Mouse (Mus musculus): ENCODE results near the gene Kcnq5. TPM values are rescaled to one million over a fixed set of nuclear protein-coding genes. Genes with fewer than 3 reads are reported as not detected.

Gene Kcnq5
- polyA plus RNA-seq, 1 experiment from 2014 or later: 5.3 TPM

- Histone ChIP-seq H3K9ac (ENCODE audit: low read depth, low read length) (no peak overlapping the region), H3K27me3 (ENCODE audit: control insufficient read depth, insufficient read depth, low read length) (no peaks in the 10 kb centered on the region), H3K27ac (ENCODE audit: low read depth, low read length) (no peak overlapping the region), H3K4me2 (no peak overlapping the region), H3K4me3 (ENCODE audit: low read depth, low read length) (no peak overlapping the region), H3K4me1 (ENCODE audit: control insufficient read depth, insufficient read depth, low read length) (no peaks in the 10 kb centered on the region), H3K36me3 (ENCODE audit: control insufficient read depth, insufficient read depth, low read length) (no peaks in the 10 kb centered on the region), H3K9me3 (replicated peaks; ENCODE audit: control insufficient read depth, low read length) (no peaks in the 10 kb centered on the region)
- WGBS (ENCODE audit: insufficient replicate concordance): 81% methylated on average over 4 of the region's 4 CpGs
- ATAC-seq (replicated peaks; ENCODE audit: insufficient number of reproducible peaks, low FRiP score, low TSS enrichment): no peak
Observed at GRCm38 (mm10) chr1:21466431-21466830, 495.3 kb downstream of the Kcnq5 start.

GRCm38 (mm10) chr1:21460941-21461689 is 500.6 kb downstream of the Kcnq5 start:
- H3K27me3 ChIP-seq (ENCODE audit: control insufficient read depth, insufficient read depth, low read length): no peaks in the 10 kb centered on the region
- H3K4me2 ChIP-seq: no peak overlapping the region
- 65% methylated on average over 18 of the region's 18 CpGs for WGBS (ENCODE audit: insufficient replicate concordance)
- no peak overlapping the region for H3K27ac ChIP-seq (ENCODE audit: low read depth, low read length)
- ATAC-seq (replicated peaks; ENCODE audit: insufficient number of reproducible peaks, low FRiP score, low TSS enrichment): no peak
- H3K9ac ChIP-seq (ENCODE audit: low read depth, low read length): no peak overlapping the region
- H3K9me3 ChIP-seq (replicated peaks; ENCODE audit: control insufficient read depth, low read length): no peaks in the 10 kb centered on the region
- H3K4me3 ChIP-seq (ENCODE audit: low read depth, low read length): no peak overlapping the region
- H3K36me3 ChIP-seq (ENCODE audit: control insufficient read depth, insufficient read depth, low read length): no peaks in the 10 kb centered on the region
- H3K4me1 ChIP-seq (ENCODE audit: control insufficient read depth, insufficient read depth, low read length): peaks cover 6% of the 10 kb centered on the region; the same call in 1 of the 2 replicates

GRCm38 (mm10) chr1:21458581-21458980 is 503.2 kb downstream of the Kcnq5 start:
- WGBS (ENCODE audit: insufficient replicate concordance): 47% methylated on average over 8 of the region's 8 CpGs
- no peak overlapping the region for H3K27ac ChIP-seq (ENCODE audit: low read depth, low read length)

GRCm38 (mm10) chr1:21455971-21456370 is 505.8 kb downstream of the Kcnq5 start:
- Histone ChIP-seq H3K27me3 (ENCODE audit: control insufficient read depth, insufficient read depth, low read length) (no peaks in the 10 kb centered on the region), H3K27ac (ENCODE audit: low read depth, low read length) (no peak overlapping the region), H3K4me2 (no peak overlapping the region), H3K9ac (ENCODE audit: low read depth, low read length) (no peak overlapping the region), H3K36me3 (ENCODE audit: control insufficient read depth, insufficient read depth, low read length) (no peaks in the 10 kb centered on the region), H3K4me1 (ENCODE audit: control insufficient read depth, insufficient read depth, low read length) (peaks cover 6% of the 10 kb centered on the region; the same call in 1 of the 2 replicates), H3K4me3 (ENCODE audit: low read depth, low read length) (no peak overlapping the region), H3K9me3 (replicated peaks; ENCODE audit: control insufficient read depth, low read length) (no peaks in the 10 kb centered on the region)
- no peak for ATAC-seq (replicated peaks; ENCODE audit: insufficient number of reproducible peaks, low FRiP score, low TSS enrichment)
- WGBS (ENCODE audit: insufficient replicate concordance): 88% methylated on average over 5 of the region's 5 CpGs

More at GRCm38 (mm10) chr1:21458581-21458980, 503.2 kb downstream of the Kcnq5 start:
- Histone ChIP-seq H3K36me3 (ENCODE audit: control insufficient read depth, insufficient read depth, low read length) (no peaks in the 10 kb centered on the region), H3K4me3 (ENCODE audit: low read depth, low read length) (no peak overlapping the region), H3K4me1 (ENCODE audit: control insufficient read depth, insufficient read depth, low read length) (peaks cover 6% of the 10 kb centered on the region; the same call in 1 of the 2 replicates), H3K9me3 (replicated peaks; ENCODE audit: control insufficient read depth, low read length) (no peaks in the 10 kb centered on the region), H3K9ac (ENCODE audit: low read depth, low read length) (no peak overlapping the region), H3K27me3 (ENCODE audit: control insufficient read depth, insufficient read depth, low read length) (no peaks in the 10 kb centered on the region), H3K4me2 (no peak overlapping the region)
- ATAC-seq (replicated peaks; ENCODE audit: insufficient number of reproducible peaks, low FRiP score, low TSS enrichment): no peak

GRCm38 (mm10) chr1:21448227-21448626 is 513.5 kb downstream of the Kcnq5 start:
- H3K36me3 ChIP-seq (ENCODE audit: control insufficient read depth, insufficient read depth, low read length): no peaks in the 10 kb centered on the region
- H3K4me1 ChIP-seq (ENCODE audit: control insufficient read depth, insufficient read depth, low read length): no peaks in the 10 kb centered on the region
- no peak overlapping the region for H3K4me3 ChIP-seq (ENCODE audit: low read depth, low read length)
- H3K27me3 ChIP-seq (ENCODE audit: control insufficient read depth, insufficient read depth, low read length): no peaks in the 10 kb centered on the region
- no peak overlapping the region for H3K4me2 ChIP-seq
- H3K9ac ChIP-seq (ENCODE audit: low read depth, low read length): no peak overlapping the region
- ATAC-seq (replicated peaks; ENCODE audit: insufficient number of reproducible peaks, low FRiP score, low TSS enrichment): no peak
- no peaks in the 10 kb centered on the region for H3K9me3 ChIP-seq (replicated peaks; ENCODE audit: control insufficient read depth, low read length)
- 51% methylated on average over 2 of the region's 2 CpGs for WGBS (ENCODE audit: insufficient replicate concordance)
- H3K27ac ChIP-seq (ENCODE audit: low read depth, low read length): no peak overlapping the region

GRCm38 (mm10) chr1:21436753-21437152 is 525.0 kb downstream of the Kcnq5 start:
- H3K27ac ChIP-seq (ENCODE audit: low read depth, low read length): no peak overlapping the region
- H3K9ac ChIP-seq (ENCODE audit: low read depth, low read length): no peak overlapping the region
- 62% methylated on average over 3 of the region's 3 CpGs for WGBS (ENCODE audit: insufficient replicate concordance)
- H3K4me1 ChIP-seq (ENCODE audit: control insufficient read depth, insufficient read depth, low read length): no peaks in the 10 kb centered on the region
- no peaks in the 10 kb centered on the region for H3K27me3 ChIP-seq (ENCODE audit: control insufficient read depth, insufficient read depth, low read length)
- no peaks in the 10 kb centered on the region for H3K9me3 ChIP-seq (replicated peaks; ENCODE audit: control insufficient read depth, low read length)
- no peak overlapping the region for H3K4me3 ChIP-seq (ENCODE audit: low read depth, low read length)
- H3K4me2 ChIP-seq: no peak overlapping the region
- ATAC-seq (replicated peaks; ENCODE audit: insufficient number of reproducible peaks, low FRiP score, low TSS enrichment): no peak
- H3K36me3 ChIP-seq (ENCODE audit: control insufficient read depth, insufficient read depth, low read length): no peaks in the 10 kb centered on the region

GRCm38 (mm10) chr1:21434853-21435252 is 526.9 kb downstream of the Kcnq5 start:
- no peak for ATAC-seq (replicated peaks; ENCODE audit: insufficient number of reproducible peaks, low FRiP score, low TSS enrichment)
- H3K4me3 ChIP-seq (ENCODE audit: low read depth, low read length): no peak overlapping the region
- no peak overlapping the region for H3K4me2 ChIP-seq
- no peak overlapping the region for H3K27ac ChIP-seq (ENCODE audit: low read depth, low read length)
- H3K4me1 ChIP-seq (ENCODE audit: control insufficient read depth, insufficient read depth, low read length): no peaks in the 10 kb centered on the region
- H3K36me3 ChIP-seq (ENCODE audit: control insufficient read depth, insufficient read depth, low read length): no peaks in the 10 kb centered on the region
- H3K9me3 ChIP-seq (replicated peaks; ENCODE audit: control insufficient read depth, low read length): no peaks in the 10 kb centered on the region
- H3K27me3 ChIP-seq (ENCODE audit: control insufficient read depth, insufficient read depth, low read length): no peaks in the 10 kb centered on the region
- WGBS (ENCODE audit: insufficient replicate concordance): 54% methylated on average over 3 of the region's 3 CpGs
- no peak overlapping the region for H3K9ac ChIP-seq (ENCODE audit: low read depth, low read length)

- 80% methylated on average over 3 of the region's 3 CpGs for WGBS (ENCODE audit: insufficient replicate concordance)
- H3K4me1 ChIP-seq (ENCODE audit: control insufficient read depth, insufficient read depth, low read length): no peaks in the 10 kb centered on the region
- no peak overlapping the region for H3K4me2 ChIP-seq
- no peak overlapping the region for H3K4me3 ChIP-seq (ENCODE audit: low read depth, low read length)
- no peak overlapping the region for H3K27ac ChIP-seq (ENCODE audit: low read depth, low read length)
- H3K9me3 ChIP-seq (replicated peaks; ENCODE audit: control insufficient read depth, low read length): no peaks in the 10 kb centered on the region
- H3K9ac ChIP-seq (ENCODE audit: low read depth, low read length): no peak overlapping the region
- H3K27me3 ChIP-seq (ENCODE audit: control insufficient read depth, insufficient read depth, low read length): no peaks in the 10 kb centered on the region
- ATAC-seq (replicated peaks; ENCODE audit: insufficient number of reproducible peaks, low FRiP score, low TSS enrichment): no peak
- H3K36me3 ChIP-seq (ENCODE audit: control insufficient read depth, insufficient read depth, low read length): no peaks in the 10 kb centered on the region
Observed at GRCm38 (mm10) chr1:21431666-21432065, 530.1 kb downstream of the Kcnq5 start.

- H3K27ac ChIP-seq (ENCODE audit: low read depth, low read length): no peak overlapping the region
- H3K27me3 ChIP-seq (ENCODE audit: control insufficient read depth, insufficient read depth, low read length): no peaks in the 10 kb centered on the region
- 74% methylated on average over 4 of the region's 4 CpGs for whole genome bisulfite sequencing (ENCODE audit: insufficient replicate concordance)
- no peaks in the 10 kb centered on the region for H3K4me1 ChIP-seq (ENCODE audit: control insufficient read depth, insufficient read depth, low read length)
- H3K9ac ChIP-seq (ENCODE audit: low read depth, low read length): no peak overlapping the region
- no peak overlapping the region for H3K4me3 ChIP-seq (ENCODE audit: low read depth, low read length)
- H3K36me3 ChIP-seq (ENCODE audit: control insufficient read depth, insufficient read depth, low read length): no peaks in the 10 kb centered on the region
- no peak for ATAC-seq (replicated peaks; ENCODE audit: insufficient number of reproducible peaks, low FRiP score, low TSS enrichment)
- no peak overlapping the region for H3K4me2 ChIP-seq
- H3K9me3 ChIP-seq (replicated peaks; ENCODE audit: control insufficient read depth, low read length): no peaks in the 10 kb centered on the region
Observed at GRCm38 (mm10) chr1:21428079-21428478, 533.7 kb downstream of the Kcnq5 start.
